Mouse (Mus musculus) liver, adult 2 months (tissue): ENCODE measurements at regions not wholly inside any gene's neighbourhood (a gene's known extent, or its start where the extent isn't known, plus 50 kb on each side); places are given as distances from the start of the nearest gene placed in this dataset.

Source experiments
- CTCF ChIP-seq: fragments of 200-500 bp; IDR thresholded peaks from 2 replicates; pipeline ENCODE4 v1.5.1; 2011; ENCODE audit warnings: low read depth, low read length, control low read depth
- POLR2A ChIP-seq: fragments of 200-500 bp; IDR thresholded peaks from 2 replicates; pipeline ENCODE4 v1.6.1; 2011; ENCODE audit warnings: low read length, control low read depth; ENCODE audit not compliant: insufficient read depth; ENCODE audit errors: extremely low read depth

- TF ChIP-seq CTCF = no peak
- no peak for TF ChIP-seq POLR2A
Measured at GRCm38 (mm10) chr10:44604512-44604911, 76.2 kb upstream of the Prdm1 start.
